Mouse (Mus musculus): ENCODE results near the gene Oas1f.

DNA sequence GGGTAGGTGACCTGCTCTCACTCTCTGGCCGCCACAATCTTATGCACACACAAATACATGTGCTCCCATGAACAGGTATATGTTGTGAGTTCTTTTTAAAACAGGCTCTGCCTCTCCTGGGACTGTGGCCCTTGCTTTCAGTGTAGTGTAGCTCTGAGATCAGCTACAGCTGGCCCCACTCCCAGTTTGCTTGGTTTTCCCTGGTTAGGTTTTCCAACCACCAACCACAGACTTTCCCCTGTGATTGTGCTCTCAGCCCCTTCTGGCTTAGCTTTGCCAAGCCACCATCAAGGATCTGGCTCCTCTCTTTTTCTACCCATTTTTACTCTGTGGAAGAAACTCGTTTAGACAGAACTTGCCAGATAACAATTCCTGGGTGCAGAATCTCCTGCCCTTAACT lies 43.6 kb upstream of the Oas1f start:
- TF ChIP-seq CTCF (IDR thresholded peaks at IDR 0.05; ENCODE audit: low read depth) (no peak), EP300 (IDR thresholded peaks at IDR 0.05; ENCODE audit: low read depth) (no peak)

Data from liver, postnatal 0 days (tissue).